Mouse (Mus musculus) lung, postnatal 0 days (tissue): ENCODE results near the gene Dnajb5.

Source experiments
- CTCF ChIP-seq: IDR thresholded peaks from 2 replicates; pipeline ENCODE4 v1.5.1; 2016; ENCODE audit warnings: antibody characterized with exemption, mild to moderate bottlenecking
- EP300 ChIP-seq: IDR thresholded peaks from 2 replicates; pipeline ENCODE4 v1.6.1; 2016; ENCODE audit warnings: antibody characterized with exemption, mild to moderate bottlenecking, control low read depth

DNA sequence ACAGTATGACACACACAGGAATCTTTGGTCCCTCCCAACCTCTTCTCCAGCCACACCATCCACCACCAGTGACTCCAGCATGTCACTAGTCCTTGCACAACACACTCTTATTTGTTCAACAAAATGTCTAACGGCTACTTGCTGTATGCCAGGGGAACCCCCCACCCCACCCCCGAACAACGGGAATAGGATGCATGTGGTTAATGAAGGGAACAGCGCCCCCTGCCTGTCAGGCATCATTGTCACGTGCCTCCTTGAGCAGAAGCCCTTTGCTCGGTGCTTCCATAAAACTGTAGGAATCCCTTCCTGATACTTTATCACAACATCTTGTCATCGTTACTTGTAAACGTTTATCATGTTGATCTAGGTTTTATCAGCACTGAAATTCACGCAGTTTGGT lies 47.4 kb upstream of the Dnajb5 start:
- TF ChIP-seq CTCF (peak; percentile 66), EP300 (no peak)
